Mouse (Mus musculus): ENCODE data around the gene Gemin7. TPM values are rescaled to one million over a fixed set of nuclear protein-coding genes. Genes with fewer than 3 reads are reported as not detected.

Gemin7 gene
- total RNA-seq (2023): 10 to 100 TPM; 50.6 to 59.9 TPM

GRCm38 (mm10) chr7:19577141-19577852, at the start of gene Gemin7, which contains the start of gene Zfp296:
TSS of gene Gemin7 (minus strand) at chr7:19577595.
TSS of gene Zfp296 (plus strand) at chr7:19577287.

GRCm38 (mm10) chr7:19603849-19604605, 26.6 kb upstream of the Gemin7 start, which contains the start of gene Clasrp:
TSS of gene Clasrp (minus strand) at chr7:19604486.

GRCm38 (mm10) chr7:19562643-19563410, 14.6 kb downstream of the Gemin7 start, which contains the start of gene Ppp1r37:
TSS of gene Ppp1r37 (minus strand) at chr7:19563076.

GRCm38 (mm10) chr7:19517652-19518365, 59.6 kb downstream of the Gemin7 start, which contains the start of gene Nkpd1:
TSS of gene Nkpd1 (plus strand) at chr7:19517838.

Other genes starting within 250 kb of the Gemin7 start
- 10 to 100 TPM; 17.0 to 24.4 TPM for gene Ercc1, start 232.8 kb downstream of the Gemin7 start, total RNA-seq (2023)
- gene Cd3eap, start 218.1 kb downstream of the Gemin7 start, total RNA-seq (2023): 1 to 10 TPM; 6.7 to 7.1 TPM
- gene Ppp1r13l, start 217.8 kb downstream of the Gemin7 start, total RNA-seq (2023): 1 to 10 TPM; 1.7 to 2.0 TPM
- gene Ercc2, start 195.6 kb downstream of the Gemin7 start, total RNA-seq (2023): 10 to 100 TPM; 15.0 to 20.7 TPM
- gene Klc3, start 173.5 kb downstream of the Gemin7 start, total RNA-seq (2023): under 1 TPM; 0.42 to 0.62 TPM
- 1 to 10 TPM; 2.1 to 2.2 TPM for gene Ckm, start 172.8 kb downstream of the Gemin7 start, total RNA-seq (2023)
- 10 to 100 TPM; 28.3 to 31.5 TPM for gene Mark4, start 118.8 kb downstream of the Gemin7 start, total RNA-seq (2023)
- gene Exoc3l2, start 114.3 kb downstream of the Gemin7 start, total RNA-seq (2023): under 1 TPM; 0.38 to 0.42 TPM
- 1 to 10 TPM; 9.0 to 9.2 TPM for gene Bloc1s3, start 69.2 kb downstream of the Gemin7 start, total RNA-seq (2023)
- 10 to 100 TPM; 23.9 to 24.1 TPM for gene Trappc6a, start 69.2 kb downstream of the Gemin7 start, total RNA-seq (2023)
- not detected for gene Nkpd1, start 59.8 kb downstream of the Gemin7 start, total RNA-seq (2023)
- gene Ppp1r37, start 14.5 kb downstream of the Gemin7 start, total RNA-seq (2023): 10 to 100 TPM; 31.7 to 37.9 TPM
- 1 to 10 TPM; 3.3 to 4.4 TPM for gene Zfp296, start 308 bp downstream of the Gemin7 start, total RNA-seq (2023)
- gene Clasrp, start 26.9 kb upstream of the Gemin7 start, total RNA-seq (2023): 10 to 100 TPM; 46.3 to 53.5 TPM
- 10 to 100 TPM; 17.2 to 17.5 TPM for gene Relb, start 51.8 kb upstream of the Gemin7 start, total RNA-seq (2023)
- gene Clptm1, start 87.4 kb upstream of the Gemin7 start, total RNA-seq (2023): 10 to 100 TPM; 50.7 to 55.8 TPM
- gene Apoc2, start 100.3 kb upstream of the Gemin7 start, total RNA-seq (2023): 10 to 100 TPM; 29.8 to 43.2 TPM
- under 1 TPM in 1 of 2 experiments, not detected in 1; 0.91 TPM for gene Gm44805, start 103.8 kb upstream of the Gemin7 start, total RNA-seq (2023)
- not detected for gene Apoc4, start 103.9 kb upstream of the Gemin7 start, total RNA-seq (2023)
- gene Apoc1, start 115.1 kb upstream of the Gemin7 start, total RNA-seq (2023): 1 to 10 TPM; 2.0 to 4.6 TPM
- 10 to 100 TPM; 61.2 to 81.9 TPM for gene Apoe, start 121.6 kb upstream of the Gemin7 start, total RNA-seq (2023)
- gene Tomm40, start 137.8 kb upstream of the Gemin7 start, total RNA-seq (2023): 10 to 100 TPM; 28.3 to 28.6 TPM
- under 1 TPM; 0.53 to 0.82 TPM for gene Nectin2, start 172.9 kb upstream of the Gemin7 start, total RNA-seq (2023)
- not detected for gene Bcam, start 193.4 kb upstream of the Gemin7 start, total RNA-seq (2023)
- gene Cblc, start 219.2 kb upstream of the Gemin7 start, total RNA-seq (2023): not detected
- gene Bcl3, start 245.2 kb upstream of the Gemin7 start, total RNA-seq (2023): 10 to 100 TPM; 27.6 to 32.1 TPM

Data from neutrophil, adult 59 days (primary cell).